Mouse (Mus musculus) cerebellum, postnatal 4 days (tissue): ENCODE results near the gene Iqsec1.
A peak's percentile ranks its signal among the peaks of the same experiment; 100 is the strongest.

Source experiments
- DNase-seq, 2 experiments: peaks; one replicate each; pipeline ENCODE4 v3.0.0; 2022; ENCODE audit warnings: low spot score in 2 of 2, mixed read lengths in 1 of 2

Gene Iqsec1

GRCm38 (mm10) chr6:90988648-90989317, at the start of gene Iqsec1:
Iqsec1 (minus strand) TSS chr6:90988685.
- DNase-seq = peak; percentile 58 to 84

- no peak for DNase-seq
Measured at GRCm38 (mm10) chr6:91028256-91028655, 39.8 kb upstream of the Iqsec1 start.

- no peak for DNase-seq
Measured at GRCm38 (mm10) chr6:91020810-91021209, 32.3 kb upstream of the Iqsec1 start.

GRCm38 (mm10) chr6:91016600-91017230, 28.2 kb upstream of the Iqsec1 start:
- no peak for DNase-seq

- no peak for DNase-seq
Measured at GRCm38 (mm10) chr6:91014198-91014958, 25.9 kb upstream of the Iqsec1 start.

- no peak for DNase-seq
Measured at GRCm38 (mm10) chr6:91012458-91012857, 24.0 kb upstream of the Iqsec1 start.

- no peak for DNase-seq
Measured at GRCm38 (mm10) chr6:91011568-91011967, 23.1 kb upstream of the Iqsec1 start.

- DNase-seq = no peak
Measured at GRCm38 (mm10) chr6:91008284-91008830, 19.9 kb upstream of the Iqsec1 start.

GRCm38 (mm10) chr6:91007207-91007606, 18.7 kb upstream of the Iqsec1 start:
- no peak for DNase-seq

GRCm38 (mm10) chr6:91004157-91004556, 15.7 kb upstream of the Iqsec1 start:
- DNase-seq = no peak

- no peak for DNase-seq
Measured at GRCm38 (mm10) chr6:91003310-91003995, 15.0 kb upstream of the Iqsec1 start.

- DNase-seq = no peak
Measured at GRCm38 (mm10) chr6:91001566-91001965, 13.1 kb upstream of the Iqsec1 start.

GRCm38 (mm10) chr6:91000819-91001525, 12.5 kb upstream of the Iqsec1 start:
- DNase-seq = no peak

GRCm38 (mm10) chr6:90999176-90999575, 10.7 kb upstream of the Iqsec1 start:
- DNase-seq = no peak

GRCm38 (mm10) chr6:90997025-90997424, 8.5 kb upstream of the Iqsec1 start:
- DNase-seq = no peak

GRCm38 (mm10) chr6:90996181-90996580, 7.7 kb upstream of the Iqsec1 start:
- DNase-seq = no peak

GRCm38 (mm10) chr6:90988299-90988625, 223 bp downstream of the Iqsec1 start:
- no peak for DNase-seq

GRCm38 (mm10) chr6:90987561-90988298, 755 bp downstream of the Iqsec1 start:
- peak in 1 of 2 experiments; percentile 23 for DNase-seq

- DNase-seq = no peak
Measured at GRCm38 (mm10) chr6:90984101-90984500, 4.4 kb downstream of the Iqsec1 start.

- no peak for DNase-seq
Measured at GRCm38 (mm10) chr6:90974279-90974678, 14.2 kb downstream of the Iqsec1 start.
